ENCODE assay signal across 19 mouse cellular contexts in genomic region chr9:48373232-48373878, GRCm38 (mm10). TPM values are rescaled to one million over a fixed set of nuclear protein-coding genes. Genes with fewer than 3 reads are reported as not detected.
A peak's percentile ranks its signal among the peaks of the same experiment; 100 is the strongest.
DNase-seq lines count a peak whose midpoint lies in the region; ATAC-seq and TF ChIP-seq lines count a peak whose summit lies in the region.
"Had no signal": no experiment of that assay in that cellular context is flagged by ENCODE, and none has a peak within 500 bp of the region (broad histone marks: within the 10 kb centered on the region; RNA-seq: fewer than 3 reads in every experiment).

No protein-coding gene starts in this region.

- H3K4me1 ChIP-seq in liver, postnatal 0 days (ENCODE audit: insufficient read depth), result peaks cover 11% of the 10 kb centered on the region
- H3K4me1 ChIP-seq: embryonic facial prominence, embryonic 15.5 days; forebrain, embryonic 12.5 days had no signal

- no peaks in the 10 kb centered on the region for H3K9me3 ChIP-seq in liver, postnatal 0 days (ENCODE audit: low read length)
- H3K9me3 ChIP-seq: embryonic facial prominence, embryonic 15.5 days; forebrain, embryonic 12.5 days had no signal

- DNase-seq in spleen, postnatal 10 days (ENCODE audit: low spot score in 2 of 2), result peak; percentile 35 to 41
- no peak for DNase-seq in spleen, postnatal 14 days (ENCODE audit: low spot score in 2 of 2)
- peak; percentile 41 for DNase-seq in liver
- no peak for DNase-seq in liver, postnatal 0 days
- no peak for DNase-seq in lung, postnatal 10 days
- DNase-seq in right cerebral cortex, postnatal 14 days, result no peak
- no peak for DNase-seq in adrenal gland, postnatal 10 days
- DNase-seq: adrenal gland, adult 8-10 months; cerebellum, adult 11 months; cerebellum, postnatal 25 days; gastrocnemius, postnatal 10 days; kidney, adult 2 months; kidney, postnatal 25 days; right cerebral cortex, postnatal 4 days; thymus, postnatal 4 days had no signal

- peak; percentile 87 for TF ChIP-seq EP300 in liver, postnatal 0 days (IDR thresholded peaks at IDR 0.05; ENCODE audit: low read depth)

- no peaks in the 10 kb centered on the region for H3K27me3 ChIP-seq in liver, postnatal 0 days (ENCODE audit: insufficient read depth, low read length)
- H3K27me3 ChIP-seq: embryonic facial prominence, embryonic 15.5 days; forebrain, embryonic 12.5 days had no signal

- H3K4me2 ChIP-seq in liver, postnatal 0 days (ENCODE audit: low read depth, low read length), result peak overlapping the region; percentile 20; the same call in 1 of the 2 replicates
- H3K4me2 ChIP-seq: embryonic facial prominence, embryonic 15.5 days; forebrain, embryonic 12.5 days had no signal

- no peak overlapping the region for H3K9ac ChIP-seq in liver, postnatal 0 days (replicated peaks)
- H3K9ac ChIP-seq: embryonic facial prominence, embryonic 15.5 days; forebrain, embryonic 12.5 days had no signal

- H3K27ac ChIP-seq in liver, postnatal 0 days (ENCODE audit: low read depth), result peak overlapping the region; percentile 62
- H3K27ac ChIP-seq: embryonic facial prominence, embryonic 15.5 days; forebrain, embryonic 12.5 days had no signal

- TF ChIP-seq CTCF in liver, postnatal 0 days (IDR thresholded peaks at IDR 0.05; ENCODE audit: low read depth), result no peak

- WGBS in liver, postnatal 0 days (ENCODE audit: insufficient replicate concordance), result 57% methylated on average over 4 of the region's 4 CpGs

- ATAC-seq in liver, postnatal 0 days, result peak; percentile 86
- ATAC-seq in inflammation-experienced regulatory T-cells, adult 6 months, result no peak
- ATAC-seq: midbrain, embryonic 16.5 days had no signal

- no peak overlapping the region for H3K4me3 ChIP-seq in liver, postnatal 0 days (ENCODE audit: low read depth, low read length)
- H3K4me3 ChIP-seq: embryonic facial prominence, embryonic 15.5 days; forebrain, embryonic 12.5 days had no signal

- H3K36me3 ChIP-seq in liver, postnatal 0 days (replicated peaks; ENCODE audit: insufficient read depth, low read length), result no peaks in the 10 kb centered on the region
- H3K36me3 ChIP-seq: embryonic facial prominence, embryonic 15.5 days; forebrain, embryonic 12.5 days had no signal

RNA-seq across cellular contexts. Expression of gene Nxpe2, which starts 20.1 kb away (rescaled TPM):
- polyA plus RNA-seq in liver, postnatal 0 days (2015; fragmentation: Nextera tagmentation; extraction: Ambion mirVana), result 70.5 and 73.0 TPM in 2 replicates
- under 1 TPM in 1 of 3 experiments, not detected in 2; 0.46 TPM for polyA plus RNA-seq in inflammation-experienced regulatory T-cells, adult 6 months (2017; shearing (Covaris generic))
- 1 to 10 TPM; 7.3 to 9.4 TPM for total RNA-seq in adrenal gland, postnatal 10 days (2021)

Comparison
In these comparisons a context has a peak if more than half of its experiments do, and no peak if none do; other contexts are left out.
1. DNase-seq: peak in spleen, postnatal 10 days (2 of 2) and liver (single experiment); none in spleen, postnatal 14 days (0 of 2), liver, postnatal 0 days (single experiment), lung, postnatal 10 days (single experiment), right cerebral cortex, postnatal 14 days (single experiment) and adrenal gland, postnatal 10 days (single experiment).
2. RNA of gene Nxpe2, which starts 20.1 kb away (polyA plus RNA-seq): 70.5 to 73.0 TPM in liver, postnatal 0 days; 0.46 TPM in inflammation-experienced regulatory T-cells, adult 6 months; every median in the first group is over 10 times any median in the second.